Mouse (Mus musculus): ENCODE data around the gene Gm10031.

The Gm10031 gene

DNA sequence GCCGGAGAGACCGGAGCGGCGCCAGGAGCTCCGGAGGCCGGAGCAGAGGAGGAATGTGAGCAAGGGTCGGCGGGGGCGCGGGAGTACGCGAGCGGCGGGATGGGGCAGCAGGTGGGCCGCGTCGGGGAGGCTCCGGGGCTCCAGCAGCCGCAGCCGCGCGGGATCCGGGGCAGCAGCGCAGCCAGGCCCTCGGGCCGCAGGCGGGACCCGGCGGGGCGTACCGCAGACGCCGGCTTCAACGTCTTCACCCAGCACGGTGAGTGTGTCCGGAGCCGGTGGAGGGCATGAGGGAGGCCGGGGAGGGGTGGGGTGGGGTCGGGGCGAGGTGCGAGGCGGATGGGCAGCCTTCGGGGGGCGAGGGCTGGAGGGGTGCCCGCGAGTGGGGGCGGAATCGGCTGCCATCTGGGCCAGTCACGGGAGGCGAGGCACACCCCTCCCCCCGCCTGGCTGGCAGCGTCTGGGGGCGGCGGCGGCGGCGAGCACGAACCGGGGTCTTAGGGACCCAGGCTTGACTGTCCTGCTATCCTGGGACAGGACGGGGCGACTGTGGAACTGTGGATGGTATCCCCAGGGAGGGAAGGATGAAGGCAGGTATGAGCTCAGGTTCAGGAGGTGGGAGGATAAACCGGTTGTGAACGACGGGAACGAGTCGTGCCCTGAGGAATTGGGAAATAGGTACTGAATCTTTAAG lies 35.3 kb downstream of the Gm10031 start:
- Histone ChIP-seq H3K4me3 (replicated peaks; ENCODE audit: low read length) (peak overlapping the region; percentile 96), H3K36me3 (ENCODE audit: insufficient read depth, low read length) (peaks cover 9% of the 10 kb centered on the region; the same call in 1 of the 2 replicates), H3K4me1 (replicated peaks; ENCODE audit: low read depth, low read length) (peaks cover 49% of the 10 kb centered on the region), H3K9me3 (ENCODE audit: low read length) (no peaks in the 10 kb centered on the region), H3K27me3 (ENCODE audit: insufficient read depth, low read length) (peaks cover 3% of the 10 kb centered on the region; the same call in 1 of the 2 replicates)
- no peak for TF ChIP-seq NANOG (IDR thresholded peaks at IDR 0.05; ENCODE audit: borderline replicate concordance, low read length)
- TF ChIP-seq POU5F1 (IDR thresholded peaks at IDR 0.05; ENCODE audit: borderline replicate concordance, low read length), result no peak
- TF ChIP-seq CTCF (conservative IDR thresholded peaks at IDR 0.05; ENCODE audit: low read length), result no peak

DNA sequence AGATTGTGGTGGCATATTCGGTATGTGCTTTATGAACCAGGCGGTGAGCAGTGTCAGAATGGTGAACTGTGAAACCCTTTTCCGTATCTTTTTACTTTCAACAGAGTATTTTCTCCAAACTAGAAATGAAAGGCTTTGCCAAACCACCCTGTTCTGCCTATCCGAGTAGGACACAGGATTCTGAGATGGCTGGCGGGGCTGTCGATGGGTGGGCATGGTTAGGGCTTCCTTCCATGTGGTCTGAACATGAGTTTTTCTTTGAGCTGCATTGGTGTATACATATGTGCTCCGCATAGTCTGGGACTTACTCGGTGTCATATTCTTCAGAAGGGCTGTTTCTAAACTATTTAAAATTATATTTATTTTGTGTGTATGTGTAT lies 35.8 kb downstream of the Gm10031 start:
- TF ChIP-seq CTCF (conservative IDR thresholded peaks at IDR 0.05; ENCODE audit: low read length) (no peak), POU5F1 (IDR thresholded peaks at IDR 0.05; ENCODE audit: borderline replicate concordance, low read length) (no peak), NANOG (IDR thresholded peaks at IDR 0.05; ENCODE audit: borderline replicate concordance, low read length) (no peak)
- Histone ChIP-seq H3K4me1 (replicated peaks; ENCODE audit: low read depth, low read length) (peaks cover 54% of the 10 kb centered on the region), H3K4me3 (replicated peaks; ENCODE audit: low read length) (peak overlapping the region; percentile 96), H3K9me3 (ENCODE audit: low read length) (no peaks in the 10 kb centered on the region), H3K36me3 (ENCODE audit: insufficient read depth, low read length) (peaks cover 9% of the 10 kb centered on the region; the same call in 1 of the 2 replicates), H3K27me3 (ENCODE audit: insufficient read depth, low read length) (peaks cover 3% of the 10 kb centered on the region; the same call in 1 of the 2 replicates)

DNA sequence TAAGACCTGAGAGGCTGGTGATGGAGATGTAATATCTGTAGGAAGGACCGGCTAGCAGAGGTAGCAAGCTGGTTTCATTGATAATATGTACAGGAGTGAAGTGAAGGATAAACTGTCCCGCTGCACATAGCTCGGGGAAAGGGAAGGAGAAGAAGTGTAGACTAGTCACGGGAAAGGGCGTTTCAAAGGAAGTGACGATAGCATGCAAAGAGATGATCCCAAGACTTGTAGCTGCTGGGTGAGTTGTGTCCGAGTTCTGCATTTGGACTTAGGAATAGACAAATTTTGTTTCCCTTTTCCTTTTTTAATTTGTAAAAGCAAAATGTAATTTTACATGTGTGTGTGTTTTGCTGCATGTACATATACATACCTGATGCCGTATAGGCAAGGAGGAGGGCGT lies 36.7 kb downstream of the Gm10031 start:
- TF ChIP-seq NANOG (IDR thresholded peaks at IDR 0.05; ENCODE audit: borderline replicate concordance, low read length) (no peak), POU5F1 (IDR thresholded peaks at IDR 0.05; ENCODE audit: borderline replicate concordance, low read length) (no peak), CTCF (conservative IDR thresholded peaks at IDR 0.05; ENCODE audit: low read length) (no peak)
- Histone ChIP-seq H3K9me3 (ENCODE audit: low read length) (no peaks in the 10 kb centered on the region), H3K36me3 (ENCODE audit: insufficient read depth, low read length) (peaks cover 9% of the 10 kb centered on the region; the same call in 1 of the 2 replicates), H3K4me1 (replicated peaks; ENCODE audit: low read depth, low read length) (peaks cover 60% of the 10 kb centered on the region), H3K4me3 (replicated peaks; ENCODE audit: low read length) (peak overlapping the region; percentile 5; the same call in 1 of the 2 replicates), H3K27me3 (ENCODE audit: insufficient read depth, low read length) (peaks cover 3% of the 10 kb centered on the region; the same call in 1 of the 2 replicates)

DNA sequence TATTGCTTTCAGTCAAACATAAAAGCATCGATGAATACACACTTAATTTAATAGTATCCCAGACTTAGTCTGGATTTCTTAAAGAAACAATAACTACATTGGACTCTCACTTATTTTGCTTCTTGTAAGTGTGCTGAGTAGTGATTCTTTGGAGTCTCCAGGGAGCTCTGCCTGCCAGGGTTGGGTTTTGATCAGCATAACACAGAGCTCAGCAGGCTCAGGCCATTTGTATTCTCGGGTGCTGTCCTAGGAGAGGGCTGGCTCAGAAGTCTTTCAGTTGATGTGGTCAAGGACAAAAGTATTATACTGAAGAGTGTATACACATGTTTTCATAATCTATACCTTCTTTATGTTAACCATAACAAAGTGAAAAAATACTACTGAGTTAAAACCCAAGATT lies 41.5 kb downstream of the Gm10031 start:
- Histone ChIP-seq H3K36me3 (ENCODE audit: insufficient read depth, low read length) (peaks cover 9% of the 10 kb centered on the region; the same call in 1 of the 2 replicates), H3K4me3 (replicated peaks; ENCODE audit: low read length) (no peak overlapping the region), H3K9me3 (ENCODE audit: low read length) (no peaks in the 10 kb centered on the region), H3K27me3 (ENCODE audit: insufficient read depth, low read length) (no peaks in the 10 kb centered on the region), H3K4me1 (replicated peaks; ENCODE audit: low read depth, low read length) (peaks cover 95% of the 10 kb centered on the region)
- no peak for TF ChIP-seq CTCF (conservative IDR thresholded peaks at IDR 0.05; ENCODE audit: low read length)
- TF ChIP-seq POU5F1 (IDR thresholded peaks at IDR 0.05; ENCODE audit: borderline replicate concordance, low read length), result no peak
- no peak for TF ChIP-seq NANOG (IDR thresholded peaks at IDR 0.05; ENCODE audit: borderline replicate concordance, low read length)

DNA sequence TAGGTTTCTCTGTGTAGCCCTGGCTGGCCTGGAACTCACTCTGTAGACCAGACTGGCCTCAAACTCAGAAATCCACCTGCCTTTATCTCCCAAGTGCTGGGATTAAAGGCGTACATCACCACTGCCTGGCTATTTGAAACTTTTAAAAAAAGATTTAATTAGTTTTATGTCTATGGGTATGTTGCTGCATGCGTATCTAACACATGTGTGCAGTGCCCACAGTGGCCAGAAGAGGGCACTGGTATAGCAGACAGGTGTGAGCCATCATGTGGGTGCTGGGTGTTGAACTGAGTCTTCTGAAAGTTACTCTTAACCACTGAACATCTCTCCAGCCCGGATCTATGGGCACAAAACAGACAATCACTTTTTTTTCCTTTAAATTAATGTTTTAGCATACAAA lies 42.3 kb downstream of the Gm10031 start:
- Histone ChIP-seq H3K36me3 (ENCODE audit: insufficient read depth, low read length) (peaks cover 9% of the 10 kb centered on the region; the same call in 1 of the 2 replicates), H3K4me1 (replicated peaks; ENCODE audit: low read depth, low read length) (peaks cover 93% of the 10 kb centered on the region), H3K4me3 (replicated peaks; ENCODE audit: low read length) (no peak overlapping the region; the same call in 1 of the 2 replicates), H3K27me3 (ENCODE audit: insufficient read depth, low read length) (no peaks in the 10 kb centered on the region), H3K9me3 (ENCODE audit: low read length) (no peaks in the 10 kb centered on the region)
- TF ChIP-seq CTCF (conservative IDR thresholded peaks at IDR 0.05; ENCODE audit: low read length) (peak; percentile 89), NANOG (IDR thresholded peaks at IDR 0.05; ENCODE audit: borderline replicate concordance, low read length) (no peak)

DNA sequence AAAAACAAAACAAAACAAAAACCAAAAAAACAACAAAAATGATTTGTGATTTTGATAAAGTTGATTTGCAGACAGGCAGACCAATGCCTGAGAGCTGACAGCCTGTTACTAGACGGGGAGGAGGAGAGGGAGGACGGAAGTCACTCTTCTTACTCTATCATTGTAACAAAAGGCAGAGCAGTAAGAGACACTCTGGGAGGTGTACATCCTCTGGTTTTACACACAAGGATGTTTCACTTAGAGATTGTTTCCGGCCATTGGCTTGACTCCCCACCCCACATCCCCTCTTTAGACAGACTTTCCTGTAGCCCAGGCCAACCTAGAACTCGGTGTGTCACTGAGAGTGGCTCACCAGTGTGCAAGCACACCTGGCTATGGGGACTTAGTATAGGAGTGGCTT lies 45.8 kb downstream of the Gm10031 start:
- H3K4me1 ChIP-seq (replicated peaks; ENCODE audit: low read depth, low read length), result peaks cover 81% of the 10 kb centered on the region
- no peak for TF ChIP-seq POU5F1 (IDR thresholded peaks at IDR 0.05; ENCODE audit: borderline replicate concordance, low read length)
- TF ChIP-seq NANOG (IDR thresholded peaks at IDR 0.05; ENCODE audit: borderline replicate concordance, low read length), result no peak
- TF ChIP-seq CTCF (conservative IDR thresholded peaks at IDR 0.05; ENCODE audit: low read length), result no peak
- H3K36me3 ChIP-seq (ENCODE audit: insufficient read depth, low read length), result no peaks in the 10 kb centered on the region; the same call in 1 of the 2 replicates
- no peaks in the 10 kb centered on the region for H3K27me3 ChIP-seq (ENCODE audit: insufficient read depth, low read length)
- no peak overlapping the region for H3K4me3 ChIP-seq (replicated peaks; ENCODE audit: low read length)
- no peaks in the 10 kb centered on the region for H3K9me3 ChIP-seq (ENCODE audit: low read length)

DNA sequence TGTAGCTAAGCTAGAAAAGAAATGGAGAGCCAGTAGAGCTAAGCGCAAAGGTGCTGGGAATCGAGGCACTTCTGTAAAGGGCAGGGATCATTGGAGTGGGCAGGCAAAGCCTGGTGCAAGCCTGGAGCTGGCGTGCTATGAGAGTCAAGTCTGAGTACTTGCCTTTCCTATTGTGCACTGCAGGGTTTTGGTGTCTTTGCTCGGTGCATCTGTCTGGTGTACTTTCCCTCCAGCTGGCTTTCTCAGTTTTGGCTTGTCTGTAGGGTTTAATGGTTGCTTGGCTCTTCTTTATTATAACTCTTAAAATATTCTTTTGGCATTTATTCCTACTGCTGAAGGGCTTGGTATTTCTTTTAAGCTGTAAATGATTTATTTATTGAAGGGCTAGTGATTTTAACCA lies 49.1 kb downstream of the Gm10031 start:
- H3K36me3 ChIP-seq (ENCODE audit: insufficient read depth, low read length), result peaks cover 10% of the 10 kb centered on the region
- TF ChIP-seq CTCF (conservative IDR thresholded peaks at IDR 0.05; ENCODE audit: low read length) (no peak), POU5F1 (IDR thresholded peaks at IDR 0.05; ENCODE audit: borderline replicate concordance, low read length) (no peak), NANOG (IDR thresholded peaks at IDR 0.05; ENCODE audit: borderline replicate concordance, low read length) (no peak)
- H3K9me3 ChIP-seq (ENCODE audit: low read length), result no peaks in the 10 kb centered on the region
- H3K27me3 ChIP-seq (ENCODE audit: insufficient read depth, low read length), result no peaks in the 10 kb centered on the region
- no peak overlapping the region for H3K4me3 ChIP-seq (replicated peaks; ENCODE audit: low read length)
- H3K4me1 ChIP-seq (replicated peaks; ENCODE audit: low read depth, low read length), result peaks cover 79% of the 10 kb centered on the region
